Mouse (Mus musculus) forebrain, embryonic 15.5 days (tissue): ENCODE measurements around the gene Mtch2. TPM values are rescaled to one million over a fixed set of nuclear protein-coding genes. Genes with fewer than 3 reads are reported as not detected.

Source experiments
- ATAC-seq: fragments of 200-750 bp; cut with Nextera tagmentation; replicated peaks from 2 replicates; pipeline ENCODE4 v1.8.0; 2017; ENCODE audit warnings: mild to moderate bottlenecking, moderate TSS enrichment, moderate library complexity
- H3K27ac ChIP-seq: fragments of 300-500 bp; sonication (generic); replicated peaks from 2 replicates; pipeline ENCODE4 v1.5.1; 2015; ENCODE audit warnings: mild to moderate bottlenecking, inconsistent platforms
- H3K27me3 ChIP-seq: fragments of 300-500 bp; sonication (generic); 2 replicates; pipeline ENCODE4 v1.6.1; 2015; ENCODE audit warnings: inconsistent platforms
- H3K36me3 ChIP-seq: fragments of 300-500 bp; sonication (generic); 2 replicates; pipeline ENCODE4 v1.6.1; 2015; ENCODE audit warnings: mild to moderate bottlenecking, inconsistent platforms
- H3K4me1 ChIP-seq: fragments of 300-500 bp; sonication (generic); 2 replicates; pipeline ENCODE4 v1.6.1; 2015; ENCODE audit warnings: inconsistent platforms
- H3K4me2 ChIP-seq: fragments of 300-500 bp; sonication (generic); replicated peaks from 2 replicates; pipeline ENCODE4 v1.6.1; 2015; ENCODE audit warnings: mild to moderate bottlenecking, inconsistent platforms
- H3K4me3 ChIP-seq: fragments of 300-500 bp; sonication (generic); 2 replicates; pipeline ENCODE4 v1.5.1; 2015; ENCODE audit warnings: mild to moderate bottlenecking, inconsistent platforms
- H3K9ac ChIP-seq: fragments of 300-500 bp; sonication (generic); replicated peaks from 2 replicates; pipeline ENCODE4 v1.6.1; 2015; ENCODE audit warnings: mild to moderate bottlenecking, inconsistent platforms
- H3K9me3 ChIP-seq: fragments of 300-500 bp; sonication (generic); 2 replicates; pipeline ENCODE4 v1.6.1; 2016; ENCODE audit warnings: inconsistent platforms
- WGBS: fragments of 180-500 bp; shearing (Covaris S2); methylation state at CpG from one replicate; pipeline ENCODE4 v1.1.7; 2015; ENCODE audit warnings: mixed read lengths; 5-methylcytosine and 5-hydroxymethylcytosine counted together
- polyA plus RNA-seq: library from polyadenylated mRNA; unstranded; fragments of >200 nt; fragmentation: Nextera tagmentation; extraction: Ambion mirVana; gene quantifications from 2 replicates; pipeline ENCODE4 v1.2.1, GENCODE M21; 2015

Gene Mtch2
- polyA plus RNA-seq, 1 experiment from 2014 or later, result 266 TPM

- ATAC-seq, result no peak
- 86% methylated on average over 5 of the region's 5 CpGs for WGBS
- Histone ChIP-seq H3K27ac (no peak overlapping the region), H3K4me3 (no peak overlapping the region), H3K4me1 (no peaks in the 10 kb centered on the region), H3K36me3 (no peaks in the 10 kb centered on the region), H3K9ac (no peak overlapping the region), H3K27me3 (no peaks in the 10 kb centered on the region), H3K4me2 (no peak overlapping the region), H3K9me3 (no peaks in the 10 kb centered on the region)
Observed at GRCm38 (mm10) chr2:90833502-90833901, 13.5 kb upstream of the Mtch2 start.

DNA sequence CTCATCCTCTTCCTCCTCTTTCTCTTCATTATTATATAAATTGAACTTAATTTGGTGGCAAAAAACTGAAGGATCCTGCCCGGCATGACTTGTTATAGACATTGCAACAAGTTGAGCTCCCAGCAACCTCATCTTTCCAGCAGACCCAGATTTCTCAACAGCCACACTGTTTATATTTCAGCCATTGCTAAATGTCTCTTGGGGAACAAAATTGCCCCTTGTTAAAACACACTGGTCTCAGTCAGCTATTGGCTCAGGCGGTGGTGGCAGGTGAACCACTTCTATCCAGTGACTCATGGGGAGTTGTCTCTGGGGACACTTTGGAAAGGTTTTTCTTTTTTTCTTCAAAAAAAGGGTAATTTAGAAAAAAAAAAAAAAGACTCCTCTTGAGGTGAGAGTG, 8.3 kb upstream of the Mtch2 start:
- WGBS, result 88% methylated on average over 2 of the region's 2 CpGs
- no peak overlapping the region for H3K4me2 ChIP-seq

GRCm38 (mm10) chr2:90843666-90844065, 3.3 kb upstream of the Mtch2 start:
- peaks cover 16% of the 10 kb centered on the region for H3K4me1 ChIP-seq
- no peaks in the 10 kb centered on the region for H3K9me3 ChIP-seq
- no peaks in the 10 kb centered on the region for H3K27me3 ChIP-seq
- H3K4me3 ChIP-seq, result no peak overlapping the region
- H3K9ac ChIP-seq, result no peak overlapping the region
- 67% methylated on average over 1 of the region's 1 CpGs for WGBS
- ATAC-seq, result no peak
- no peak overlapping the region for H3K27ac ChIP-seq
- H3K4me2 ChIP-seq, result no peak overlapping the region
- no peaks in the 10 kb centered on the region for H3K36me3 ChIP-seq

More for the DNA sequence above, 8.3 kb upstream of the Mtch2 start:
- Histone ChIP-seq H3K4me1 (no peaks in the 10 kb centered on the region), H3K4me3 (no peak overlapping the region), H3K27me3 (no peaks in the 10 kb centered on the region), H3K27ac (no peak overlapping the region), H3K36me3 (no peaks in the 10 kb centered on the region), H3K9me3 (no peaks in the 10 kb centered on the region), H3K9ac (no peak overlapping the region)
- no peak for ATAC-seq

- H3K9me3 ChIP-seq, result no peaks in the 10 kb centered on the region
- H3K4me3 ChIP-seq, result no peak overlapping the region
- H3K9ac ChIP-seq, result no peak overlapping the region
- no peak for ATAC-seq
- no peak overlapping the region for H3K4me2 ChIP-seq
- 81% methylated on average over 5 of the region's 5 CpGs for WGBS
- no peaks in the 10 kb centered on the region; the same call in 1 of the 2 replicates for H3K36me3 ChIP-seq
- no peaks in the 10 kb centered on the region for H3K27me3 ChIP-seq
- H3K4me1 ChIP-seq, result peaks cover 22% of the 10 kb centered on the region
- H3K27ac ChIP-seq, result no peak overlapping the region
Observed at GRCm38 (mm10) chr2:90844262-90844661, 2.7 kb upstream of the Mtch2 start.

DNA sequence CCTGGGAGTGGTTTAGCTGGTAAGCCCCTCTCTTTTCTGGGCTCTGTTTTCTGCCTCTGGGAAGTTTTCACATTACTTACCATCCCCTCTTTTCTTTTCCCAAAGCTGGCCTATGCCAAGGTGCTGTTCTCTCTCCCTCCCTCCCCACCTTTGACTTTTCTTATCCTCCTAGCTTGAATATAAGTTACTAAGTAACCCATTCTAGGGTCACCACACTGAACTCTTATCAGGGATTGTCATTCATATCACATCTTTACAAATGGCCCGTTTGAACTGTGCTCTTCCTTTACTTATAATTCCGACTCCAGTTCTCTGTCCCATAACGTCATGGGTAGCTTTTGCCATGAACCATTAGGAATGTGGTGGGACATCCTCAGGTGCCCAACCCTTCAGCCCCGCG, 1.7 kb upstream of the Mtch2 start:
- no peak for ATAC-seq
- 80% methylated on average over 5 of the region's 5 CpGs for WGBS

DNA sequence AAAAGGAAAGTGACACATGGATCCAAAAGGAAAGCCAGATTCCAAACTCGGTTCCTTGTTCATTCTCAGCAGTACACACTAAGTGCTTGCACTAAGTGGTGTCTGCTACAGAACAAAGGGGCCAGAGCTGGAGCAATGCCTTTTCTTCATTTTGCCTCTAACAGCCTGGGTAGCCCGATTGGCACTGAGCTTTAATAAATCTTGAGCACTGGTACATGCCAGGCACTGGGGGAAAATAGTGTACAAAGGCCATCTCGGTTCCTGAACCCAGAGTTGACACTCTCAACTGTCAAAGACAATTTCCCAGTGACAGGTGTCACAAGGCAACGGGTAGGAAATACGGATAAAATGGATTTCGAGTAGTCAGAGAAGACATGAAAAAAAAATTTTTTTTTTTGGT, 784 bp upstream of the Mtch2 start:
- WGBS, result 44% methylated on average over 6 of the region's 6 CpGs
- Histone ChIP-seq H3K27ac (peak overlapping the region; percentile 90), H3K4me2 (peak overlapping the region; percentile 73), H3K4me1 (peaks cover 24% of the 10 kb centered on the region), H3K36me3 (peaks cover 11% of the 10 kb centered on the region), H3K9me3 (no peaks in the 10 kb centered on the region), H3K27me3 (no peaks in the 10 kb centered on the region), H3K9ac (peak overlapping the region; percentile 63), H3K4me3 (peak overlapping the region; percentile 79)
- ATAC-seq, result peak; percentile 6; the same call in 1 of the 2 replicates

More for the DNA sequence above, 1.7 kb upstream of the Mtch2 start:
- H3K27ac ChIP-seq, result no peak overlapping the region
- no peak overlapping the region for H3K4me2 ChIP-seq
- H3K4me1 ChIP-seq, result peaks cover 24% of the 10 kb centered on the region
- H3K4me3 ChIP-seq, result no peak overlapping the region
- H3K27me3 ChIP-seq, result no peaks in the 10 kb centered on the region
- no peak overlapping the region for H3K9ac ChIP-seq
- H3K9me3 ChIP-seq, result no peaks in the 10 kb centered on the region
- peaks cover 1% of the 10 kb centered on the region; the same call in 1 of the 2 replicates for H3K36me3 ChIP-seq

DNA sequence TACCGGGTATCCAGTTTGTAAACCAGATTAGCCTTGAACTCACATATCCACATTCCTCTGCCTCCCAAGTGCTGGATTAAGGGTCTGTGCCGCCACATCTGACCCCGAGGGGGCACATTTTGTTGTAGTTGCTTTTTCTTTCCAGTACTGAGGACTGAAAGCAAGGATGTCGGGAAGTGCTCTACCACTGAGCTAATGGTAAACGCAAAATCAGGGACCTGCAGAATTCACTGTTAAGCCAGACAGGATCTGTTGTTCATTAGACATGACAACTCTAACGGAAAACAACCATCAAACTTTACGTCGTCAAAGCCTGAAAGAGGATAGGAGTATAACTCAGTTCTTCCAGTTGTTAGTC, 379 bp upstream of the Mtch2 start:
- peak overlapping the region; percentile 73 for H3K4me2 ChIP-seq
- peak overlapping the region; percentile 63 for H3K9ac ChIP-seq
- 2% methylated on average over 8 of the region's 8 CpGs for WGBS
- H3K4me3 ChIP-seq, result peak overlapping the region; percentile 79
- ATAC-seq, result peak; percentile 47
- H3K9me3 ChIP-seq, result no peaks in the 10 kb centered on the region
- no peaks in the 10 kb centered on the region for H3K27me3 ChIP-seq
- H3K4me1 ChIP-seq, result peaks cover 24% of the 10 kb centered on the region
- H3K36me3 ChIP-seq, result peaks cover 15% of the 10 kb centered on the region
- H3K27ac ChIP-seq, result peak overlapping the region; percentile 90

DNA sequence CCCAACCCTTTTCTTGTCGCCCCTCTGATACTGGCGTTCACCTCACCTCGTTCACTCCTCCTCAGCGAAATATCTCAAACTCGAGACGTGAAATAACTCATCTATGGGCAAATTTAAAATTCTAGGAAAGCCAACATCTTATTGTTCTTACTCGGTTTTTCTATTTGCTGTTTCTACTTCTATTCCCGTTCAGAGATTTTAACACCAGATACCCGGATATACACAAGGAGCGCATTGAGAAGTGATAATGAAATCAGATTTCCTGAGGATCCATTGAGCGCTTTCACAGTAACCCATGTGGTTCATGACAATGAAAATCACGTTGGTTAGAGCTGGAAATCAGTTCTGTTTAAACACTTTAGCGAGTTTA, 711 bp downstream of the Mtch2 start:
- Histone ChIP-seq H3K4me3 (peak overlapping the region; percentile 79), H3K27ac (peak overlapping the region; percentile 90), H3K4me2 (peak overlapping the region; percentile 55), H3K27me3 (no peaks in the 10 kb centered on the region), H3K9ac (peak overlapping the region; percentile 93), H3K9me3 (no peaks in the 10 kb centered on the region), H3K4me1 (peaks cover 24% of the 10 kb centered on the region), H3K36me3 (peaks cover 24% of the 10 kb centered on the region)
- WGBS, result under 1% methylated on average over 13 of the region's 13 CpGs
- no peak for ATAC-seq

- peak overlapping the region; percentile 93; the same call in 1 of the 2 replicates for H3K9ac ChIP-seq
- H3K4me2 ChIP-seq, result peak overlapping the region; percentile 55
- no peak for ATAC-seq
- peak overlapping the region; percentile 90 for H3K27ac ChIP-seq
- H3K36me3 ChIP-seq, result peaks cover 30% of the 10 kb centered on the region
- no peaks in the 10 kb centered on the region for H3K27me3 ChIP-seq
- H3K4me3 ChIP-seq, result peak overlapping the region; percentile 79
- H3K9me3 ChIP-seq, result no peaks in the 10 kb centered on the region
- WGBS, result 91% methylated on average over 5 of the region's 5 CpGs
- peaks cover 24% of the 10 kb centered on the region for H3K4me1 ChIP-seq
Observed at GRCm38 (mm10) chr2:90848331-90848730, 1.4 kb downstream of the Mtch2 start.

GRCm38 (mm10) chr2:90850401-90850800, 3.4 kb downstream of the Mtch2 start:
- WGBS, result 91% methylated on average over 1 of the region's 1 CpGs
- Histone ChIP-seq H3K9ac (no peak overlapping the region), H3K36me3 (peaks cover 46% of the 10 kb centered on the region), H3K27me3 (no peaks in the 10 kb centered on the region), H3K27ac (no peak overlapping the region), H3K4me2 (no peak overlapping the region), H3K4me1 (peaks cover 24% of the 10 kb centered on the region), H3K4me3 (no peak overlapping the region), H3K9me3 (no peaks in the 10 kb centered on the region)
- no peak for ATAC-seq

DNA sequence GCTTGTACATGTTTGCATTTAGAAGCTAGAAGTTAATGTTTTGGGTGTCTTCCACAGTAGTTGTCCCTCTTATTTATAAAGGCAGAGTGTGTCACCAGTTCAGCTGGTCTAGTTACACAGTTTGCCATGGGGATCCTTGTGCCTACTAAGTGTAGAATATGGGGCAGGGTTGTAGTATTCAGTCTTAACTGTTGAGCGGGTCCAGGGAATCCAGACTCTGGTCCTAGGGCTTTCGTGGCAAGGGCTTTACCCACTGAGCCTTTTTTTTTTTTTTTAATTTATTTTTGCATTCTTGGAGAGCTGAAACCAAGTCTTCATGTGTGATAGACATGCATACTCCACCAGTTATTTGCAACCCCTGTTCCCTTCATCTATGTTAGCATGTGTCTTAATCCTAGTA, 14.5 kb downstream of the Mtch2 start:
- H3K4me2 ChIP-seq, result no peak overlapping the region
- no peak overlapping the region for H3K9ac ChIP-seq
- ATAC-seq, result no peak
- no peaks in the 10 kb centered on the region for H3K27me3 ChIP-seq
- H3K4me3 ChIP-seq, result no peak overlapping the region
- WGBS, result 98% methylated on average over 2 of the region's 2 CpGs
- H3K4me1 ChIP-seq, result no peaks in the 10 kb centered on the region
- no peaks in the 10 kb centered on the region for H3K9me3 ChIP-seq
- H3K36me3 ChIP-seq, result peaks cover 82% of the 10 kb centered on the region
- H3K27ac ChIP-seq, result no peak overlapping the region

- H3K4me2 ChIP-seq, result no peak overlapping the region
- H3K36me3 ChIP-seq, result peaks cover 78% of the 10 kb centered on the region
- H3K9ac ChIP-seq, result no peak overlapping the region
- no peak overlapping the region for H3K27ac ChIP-seq
- no peaks in the 10 kb centered on the region for H3K9me3 ChIP-seq
- H3K4me1 ChIP-seq, result no peaks in the 10 kb centered on the region
- no peaks in the 10 kb centered on the region for H3K27me3 ChIP-seq
- ATAC-seq, result no peak
- no peak overlapping the region for H3K4me3 ChIP-seq
Observed at GRCm38 (mm10) chr2:90864184-90864583, 17.2 kb downstream of the Mtch2 start.

GRCm38 (mm10) chr2:90866524-90866923, 19.6 kb downstream of the Mtch2 start:
- Histone ChIP-seq H3K36me3 (peaks cover 59% of the 10 kb centered on the region), H3K9ac (no peak overlapping the region), H3K4me3 (no peak overlapping the region), H3K4me2 (no peak overlapping the region), H3K27me3 (no peaks in the 10 kb centered on the region), H3K4me1 (peaks cover 5% of the 10 kb centered on the region; the same call in 1 of the 2 replicates), H3K27ac (no peak overlapping the region), H3K9me3 (no peaks in the 10 kb centered on the region)
- 14% methylated on average over 3 of the region's 3 CpGs for WGBS
- peak; percentile 89 for ATAC-seq
